In genomic region chr10:60218591-60219499, GRCm38 (mm10) we compare ENCODE assay signal across 8 mouse cellular contexts. TPM values are rescaled to one million over a fixed set of nuclear protein-coding genes. Genes with fewer than 3 reads are reported as not detected.
DNase-seq lines count a peak whose midpoint lies in the region; ATAC-seq lines count a peak whose summit lies in the region.

TSS of gene Chst3 (minus strand) at chr10:60219260.

- H3K36me3 ChIP-seq in embryonic facial prominence, embryonic 13.5 days: no peaks in the 10 kb centered on the region
- H3K36me3 ChIP-seq in heart, embryonic 16.5 days (ENCODE audit: control insufficient read depth, insufficient read depth): no peaks in the 10 kb centered on the region
- H3K36me3 ChIP-seq in macrophage (ENCODE audit: inconsistent target): no peaks in the 10 kb centered on the region

- peak within 1 kb of the TSS; percentile 68 for H3K4me3 ChIP-seq in embryonic facial prominence, embryonic 13.5 days
- peak within 1 kb of the TSS; percentile 68 for H3K4me3 ChIP-seq in heart, embryonic 16.5 days (ENCODE audit: low read length)
- H3K4me3 ChIP-seq in macrophage (ENCODE audit: inconsistent target): peak within 1 kb of the TSS; percentile 22

- peak within 1 kb of the TSS; percentile 92 for H3K27ac ChIP-seq in embryonic facial prominence, embryonic 13.5 days
- no peak within 1 kb of the TSS for H3K27ac ChIP-seq in heart, embryonic 16.5 days (ENCODE audit: low read length)
- peak within 1 kb of the TSS; percentile 36 for H3K27ac ChIP-seq in macrophage

- ATAC-seq in embryonic facial prominence, embryonic 13.5 days (ENCODE audit: insufficient number of reproducible peaks, insufficient read depth, low FRiP score, low TSS enrichment, low read depth): peak; percentile 67
- ATAC-seq in heart, embryonic 16.5 days (replicated peaks; ENCODE audit: extremely low read depth, insufficient read depth, low FRiP score): peak; percentile 59

- no peaks in the 10 kb centered on the region for H3K27me3 ChIP-seq in embryonic facial prominence, embryonic 13.5 days
- peaks cover 42% of the 10 kb centered on the region for H3K27me3 ChIP-seq in heart, embryonic 16.5 days (ENCODE audit: control insufficient read depth, insufficient read depth, low read length)

- no peaks in the 10 kb centered on the region for H3K79me2 ChIP-seq in macrophage (ENCODE audit: inconsistent target)

- H3K4me1 ChIP-seq in embryonic facial prominence, embryonic 13.5 days: peaks cover 47% of the 10 kb centered on the region
- H3K4me1 ChIP-seq in heart, embryonic 16.5 days (ENCODE audit: control insufficient read depth, insufficient read depth, low read length): peaks cover 6% of the 10 kb centered on the region

- DNase-seq in layer of hippocampus, postnatal 10 days (ENCODE audit: low spot score in 2 of 2): peak; percentile 40 to 63
- DNase-seq in layer of hippocampus, postnatal 25 days (ENCODE audit: extremely low spot score in 1 of 2, low spot score in 1 of 2): no peak
- peak; percentile 87 for DNase-seq in kidney, postnatal 14 days
- DNase-seq in right cerebral cortex, postnatal 4 days: peak; percentile 49
- DNase-seq in adipocyte (ENCODE audit: low spot score): no peak

- H3K9me3 ChIP-seq in embryonic facial prominence, embryonic 13.5 days: no peaks in the 10 kb centered on the region
- no peaks in the 10 kb centered on the region for H3K9me3 ChIP-seq in heart, embryonic 16.5 days (replicated peaks; ENCODE audit: control insufficient read depth, low read length)

- peak within 1 kb of the TSS; percentile 86 for H3K9ac ChIP-seq in embryonic facial prominence, embryonic 13.5 days
- H3K9ac ChIP-seq in heart, embryonic 16.5 days (ENCODE audit: low read length): peak within 1 kb of the TSS; percentile 64

- H3K4me2 ChIP-seq in embryonic facial prominence, embryonic 13.5 days: peak within 1 kb of the TSS; percentile 84
- peak within 1 kb of the TSS; percentile 90 for H3K4me2 ChIP-seq in heart, embryonic 16.5 days (ENCODE audit: low read depth, low read length)

- under 1% methylated on average over 82 of the region's 83 CpGs for WGBS in embryonic facial prominence, embryonic 13.5 days
- under 1% methylated on average over 79 of the region's 83 CpGs for whole genome bisulfite sequencing in heart, embryonic 16.5 days
- 2% methylated on average over 79 of the region's 83 CpGs for WGBS in macrophage (ENCODE audit: missing documents)

RNA-seq across cellular contexts. Expression of gene Chst3, which starts in this region (rescaled TPM):
- 1 to 10 TPM; 2.5 to 3.3 TPM for total RNA-seq in layer of hippocampus, postnatal 10 days (2021)
- total RNA-seq in layer of hippocampus, postnatal 25 days (2021): 1 to 10 TPM; 2.8 to 3.1 TPM
- polyA plus RNA-seq in embryonic facial prominence, embryonic 13.5 days (2015; fragmentation: Nextera tagmentation; extraction: Ambion mirVana): 2.3 and 2.7 TPM in 2 replicates
- polyA plus RNA-seq in heart, embryonic 16.5 days (2015; fragmentation: Nextera tagmentation; extraction: Ambion mirVana): 0.46 and 0.57 TPM in 2 replicates
- 1 to 10 TPM in 6 of 26 experiments, under 1 TPM in 7, not detected in 13; 0.36 to 2.8 (median 1.00) TPM for total RNA-seq in macrophage (2018; cell fraction: chromatin; rRNA removed)
- under 1 TPM in 16 of 26 experiments, not detected in 10; 0.03 to 0.43 (median 0.19) TPM for total RNA-seq in macrophage (2018; cell fraction: cytosol; rRNA removed)
- total RNA-seq in macrophage (2018; cell fraction: nucleus; rRNA removed): 1 to 10 TPM in 3 of 26 experiments, under 1 TPM in 12, not detected in 11; 0.06 to 2.1 (median 0.48) TPM
- 0.07 to 1.2 TPM (median 0.34 TPM) in 3 replicates for polyA plus RNA-seq in macrophage (2018)

Comparison
In these comparisons a context has a peak if more than half of its experiments do, and no peak if none do; other contexts are left out.
1. DNase-seq: peak in layer of hippocampus, postnatal 10 days (2 of 2), kidney, postnatal 14 days (single experiment) and right cerebral cortex, postnatal 4 days (single experiment); none in layer of hippocampus, postnatal 25 days (0 of 2) and adipocyte (single experiment).
2. Peak in ATAC-seq, H3K4me3 ChIP-seq, H3K9ac ChIP-seq and H3K4me2 ChIP-seq in heart, embryonic 16.5 days; RNA of the gene not detected or under 1 TPM.
3. Peak in every context shown above with its lines, with median percentiles within 50 percentile points of each other: H3K4me3 ChIP-seq.